Mouse (Mus musculus) forebrain, embryonic 14.5 days (tissue): ENCODE measurements around the gene Hectd4. TPM values are rescaled to one million over a fixed set of nuclear protein-coding genes. Genes with fewer than 3 reads are reported as not detected.

Experiments
- ATAC-seq: fragments of 200-750 bp; cut with Nextera tagmentation; 2 replicates; pipeline ENCODE4 v1.8.0; 2017; ENCODE audit warnings: mild to moderate bottlenecking, moderate library complexity
- DNase-seq: peaks from one replicate; pipeline ENCODE4 v3.0.0-alpha.2; 2015; ENCODE audit warnings: low spot score
- H3K27ac ChIP-seq: fragments of 300-500 bp; sonication (generic); 2 replicates; pipeline ENCODE4 v1.5.1; 2014; ENCODE audit warnings: low read depth, mild to moderate bottlenecking, control low read depth, low read length, moderate library complexity
- H3K27me3 ChIP-seq: fragments of 300-500 bp; sonication (generic); replicated peaks from 2 replicates; pipeline ENCODE4 v1.6.1; 2014; ENCODE audit warnings: low read length, control low read depth, mixed read lengths; ENCODE audit not compliant: control insufficient read depth, insufficient read depth
- H3K36me3 ChIP-seq: fragments of 300-500 bp; sonication (generic); 2 replicates; pipeline ENCODE4 v1.6.1; 2014; ENCODE audit warnings: low read length, control low read depth; ENCODE audit not compliant: control insufficient read depth, insufficient read depth
- H3K4me1 ChIP-seq: fragments of 300-500 bp; sonication (generic); 2 replicates; pipeline ENCODE4 v1.6.1; 2014; ENCODE audit warnings: antibody characterized with exemption, low read length, control low read depth; ENCODE audit not compliant: control insufficient read depth, insufficient read depth
- H3K4me2 ChIP-seq: fragments of 300-500 bp; sonication (generic); 2 replicates; pipeline ENCODE4 v1.6.1; 2014; ENCODE audit warnings: mild to moderate bottlenecking, control low read depth, low read length
- H3K4me3 ChIP-seq: fragments of 300-500 bp; sonication (generic); 2 replicates; pipeline ENCODE4 v1.5.1; 2014; ENCODE audit warnings: low read depth, low read length, control low read depth
- H3K9ac ChIP-seq: fragments of 300-500 bp; sonication (generic); 2 replicates; pipeline ENCODE4 v1.6.1; 2014; ENCODE audit warnings: mild to moderate bottlenecking, low read length, control low read depth, moderate library complexity
- H3K9me3 ChIP-seq: fragments of 300-500 bp; sonication (generic); replicated peaks from 2 replicates; pipeline ENCODE4 v1.6.1; 2016; ENCODE audit warnings: low read length, control low read depth, mixed read lengths; ENCODE audit not compliant: control insufficient read depth
- WGBS: fragments of 180-500 bp; shearing (Covaris S2); extraction: QIAGEN DNeasy Blood & Tissue Kit; methylation state at CpG from one replicate; pipeline ENCODE4 v1.1.7; 2014; 5-methylcytosine and 5-hydroxymethylcytosine counted together
- polyA plus RNA-seq: library from polyadenylated mRNA; unstranded; fragments of >200 nt; fragmentation: Nextera tagmentation; extraction: Ambion mirVana; gene quantifications from 2 replicates; pipeline ENCODE4 v1.2.1, GENCODE M21; 2014

Hectd4 gene
- polyA plus RNA-seq, 1 experiment from 2014 or later: 15.8 TPM

DNA sequence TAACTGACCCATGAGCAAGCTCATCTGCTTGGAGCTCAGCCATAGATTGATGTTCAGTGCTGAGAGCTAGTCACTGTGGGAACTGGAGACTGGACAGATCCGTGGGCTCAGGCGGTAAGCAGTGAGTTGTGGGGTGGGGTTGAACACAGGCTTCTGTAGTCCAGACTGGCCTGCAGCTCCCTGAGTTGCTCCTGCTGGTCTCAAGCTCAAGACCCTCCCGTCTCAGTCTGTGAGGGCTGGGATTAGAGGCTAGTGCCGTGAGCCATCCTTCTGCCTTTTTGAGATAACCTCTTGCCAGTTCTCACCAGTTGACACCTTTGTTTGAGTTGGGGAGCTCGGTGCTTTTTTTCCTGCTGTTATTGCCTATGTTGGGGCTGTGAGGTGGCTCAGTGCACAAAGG is 180.8 kb downstream of the Hectd4 start:
- Histone ChIP-seq H3K9me3 (no peaks in the 10 kb centered on the region), H3K4me2 (no peak overlapping the region), H3K4me3 (no peak overlapping the region), H3K36me3 (peaks cover 13% of the 10 kb centered on the region; the same call in 1 of the 2 replicates), H3K9ac (no peak overlapping the region), H3K4me1 (peaks cover 4% of the 10 kb centered on the region; the same call in 1 of the 2 replicates), H3K27me3 (no peaks in the 10 kb centered on the region), H3K27ac (no peak overlapping the region)
- DNase-seq (no peak), ATAC-seq (no peak)
- WGBS: 91% methylated on average over 5 of the region's 5 CpGs

DNA sequence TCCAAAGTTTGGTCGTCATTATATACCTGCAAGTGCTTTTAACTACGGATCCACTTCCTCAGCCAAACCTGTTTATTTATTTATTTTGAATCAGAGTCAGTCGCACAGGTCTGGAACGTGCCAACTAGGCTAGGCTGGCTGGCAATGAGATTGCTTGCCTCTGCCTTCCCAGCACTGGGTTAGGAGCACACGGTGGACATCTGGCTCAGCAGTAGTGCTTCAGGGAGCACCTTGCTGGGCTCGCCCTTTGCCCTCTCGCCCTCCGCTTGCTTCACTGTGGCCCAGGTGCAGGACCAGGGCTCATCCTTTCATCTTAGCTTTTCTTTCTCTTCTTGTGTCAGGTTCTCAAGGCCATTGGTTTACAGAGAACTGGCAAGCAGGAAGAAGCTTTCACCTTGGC is 187.8 kb downstream of the Hectd4 start:
- H3K4me2 ChIP-seq: no peak overlapping the region
- no peak overlapping the region for H3K4me3 ChIP-seq
- no peaks in the 10 kb centered on the region for H3K27me3 ChIP-seq
- no peaks in the 10 kb centered on the region for H3K9me3 ChIP-seq
- H3K27ac ChIP-seq: no peak overlapping the region
- H3K4me1 ChIP-seq: no peaks in the 10 kb centered on the region
- H3K9ac ChIP-seq: no peak overlapping the region
- ATAC-seq (no peak), DNase-seq (no peak)
- 93% methylated on average over 8 of the region's 8 CpGs for WGBS
- H3K36me3 ChIP-seq: peaks cover 62% of the 10 kb centered on the region

GRCm38 (mm10) chr5:121410975-121411374 is 191.0 kb downstream of the Hectd4 start:
- H3K4me3 ChIP-seq: no peak overlapping the region
- DNase-seq (no peak), ATAC-seq (no peak)
- H3K4me2 ChIP-seq: no peak overlapping the region
- peaks cover 85% of the 10 kb centered on the region for H3K36me3 ChIP-seq
- no peak overlapping the region for H3K9ac ChIP-seq
- H3K27me3 ChIP-seq: no peaks in the 10 kb centered on the region
- 94% methylated on average over 4 of the region's 4 CpGs for WGBS
- H3K4me1 ChIP-seq: no peaks in the 10 kb centered on the region
- no peaks in the 10 kb centered on the region for H3K9me3 ChIP-seq
- no peak overlapping the region for H3K27ac ChIP-seq

Other genes starting within 250 kb of the Hectd4 start
- 10.9 and 17.0 TPM in 2 replicates for gene Rph3a, start 210.1 kb upstream of the Hectd4 start, polyA plus RNA-seq
- 32.1 and 33.8 TPM in 2 replicates for gene Ptpn11, start 28.8 kb upstream of the Hectd4 start, polyA plus RNA-seq
- gene Rpl6, start 15.7 kb upstream of the Hectd4 start, polyA plus RNA-seq: 455 and 505 TPM in 2 replicates
- gene Trafd1, start 165.4 kb downstream of the Hectd4 start, polyA plus RNA-seq: 129 and 140 TPM in 2 replicates
- gene Naa25, start 177.7 kb downstream of the Hectd4 start, polyA plus RNA-seq: 54.7 and 61.9 TPM in 2 replicates
- gene Tmem116, start 231.7 kb downstream of the Hectd4 start, polyA plus RNA-seq: 1.0 and 1.7 TPM in 2 replicates
- gene Erp29, start 232.3 kb downstream of the Hectd4 start, polyA plus RNA-seq: 125 and 138 TPM in 2 replicates